Mouse (Mus musculus): Measurements from ENCODE around the gene Rngtt.

- TF ChIP-seq CTCF (IDR thresholded peaks at IDR 0.05; ENCODE audit: low read depth, low read length) = no peak
- TF ChIP-seq POLR2A (IDR thresholded peaks at IDR 0.05; ENCODE audit: insufficient read depth, low read length) = no peak
These were observed 68.8 kb downstream of the Rngtt start for GRCm38 (mm10) chr4:33378894-33379293.

All from ES-Bruce4 (cell line).